Mouse (Mus musculus): ENCODE measurements around the gene Ankrd11.

DNA sequence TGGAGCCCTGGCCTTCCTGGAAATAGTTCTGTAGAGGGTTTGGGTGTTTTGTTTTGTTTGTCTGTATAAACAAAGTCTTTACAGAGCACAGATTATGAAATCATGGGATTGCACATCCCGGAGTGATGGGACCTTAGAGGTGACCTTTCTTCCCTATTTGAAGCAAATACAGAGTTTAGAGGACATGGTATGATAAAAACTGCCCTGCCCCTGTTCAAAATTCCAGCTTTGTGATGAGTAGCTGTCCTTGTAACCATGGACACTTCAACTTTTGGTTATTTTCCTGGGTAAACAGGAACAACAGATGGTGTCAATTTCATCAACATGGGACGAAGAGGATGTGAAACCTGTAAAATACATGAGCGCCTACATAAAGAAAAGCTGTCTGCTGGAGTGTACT, 1.9 kb upstream of the Ankrd11 start:
- TF ChIP-seq CTCF (IDR thresholded peaks at IDR 0.05; ENCODE audit: extremely low read depth, insufficient read depth, insufficient read length, insufficient replicate concordance) (no peak), POLR2A (IDR thresholded peaks at IDR 0.05; ENCODE audit: low read depth, low read length) (no peak)

Data from spleen, adult 2 months (tissue).